Mouse (Mus musculus) heart, embryonic 12.5 days (tissue): ENCODE results near the gene Plgrkt. TPM values are rescaled to one million over a fixed set of nuclear protein-coding genes. Genes with fewer than 3 reads are reported as not detected.
A peak's percentile ranks its signal among the peaks of the same experiment; 100 is the strongest.
"Not testable (repeated sequence)": the region's sequence is repeated elsewhere in the genome, so short reads cannot be mapped to it uniquely, and the experiment has no call there.

Experiments used
- ATAC-seq: fragments of 200-750 bp; cut with Nextera tagmentation; 2 replicates; pipeline ENCODE4 v1.8.0; 2017; ENCODE audit warnings: moderate TSS enrichment, moderate library complexity; ENCODE audit not compliant: insufficient number of reproducible peaks, low FRiP score
- H3K27ac ChIP-seq: fragments of 300-500 bp; sonication (generic); 2 replicates; pipeline ENCODE4 v1.5.1; 2016; ENCODE audit warnings: mild to moderate bottlenecking, moderate library complexity; ENCODE audit not compliant: poor library complexity, severe bottlenecking
- H3K27me3 ChIP-seq: fragments of 300-500 bp; sonication (generic); replicated peaks from 2 replicates; pipeline ENCODE4 v1.6.1; 2016; ENCODE audit warnings: mild to moderate bottlenecking, moderate library complexity
- H3K36me3 ChIP-seq: fragments of 300-500 bp; sonication (generic); 2 replicates; pipeline ENCODE4 v1.6.1; 2016; ENCODE audit warnings: mild to moderate bottlenecking, moderate library complexity
- H3K4me1 ChIP-seq: fragments of 300-500 bp; sonication (generic); replicated peaks from 2 replicates; pipeline ENCODE4 v1.6.1; 2016; ENCODE audit warnings: mild to moderate bottlenecking
- H3K4me2 ChIP-seq: fragments of 300-500 bp; sonication (generic); 2 replicates; pipeline ENCODE4 v1.6.1; 2016; ENCODE audit warnings: mild to moderate bottlenecking, moderate library complexity
- H3K4me3 ChIP-seq: fragments of 300-500 bp; sonication (generic); 2 replicates; pipeline ENCODE4 v1.5.1; 2016; ENCODE audit warnings: mild to moderate bottlenecking
- H3K9ac ChIP-seq: fragments of 300-500 bp; sonication (generic); 2 replicates; pipeline ENCODE4 v1.6.1; 2016; ENCODE audit warnings: mild to moderate bottlenecking, moderate library complexity
- H3K9me3 ChIP-seq: fragments of 300-500 bp; sonication (generic); replicated peaks from 2 replicates; pipeline ENCODE4 v1.6.1; 2016; ENCODE audit warnings: mild to moderate bottlenecking, moderate library complexity
- WGBS: fragments of 180-500 bp; shearing (Covaris S2); methylation state at CpG from one replicate; pipeline ENCODE4 v1.1.7; 2016; 5-methylcytosine and 5-hydroxymethylcytosine counted together
- polyA plus RNA-seq: library from polyadenylated mRNA; unstranded; fragments of >200 nt; fragmentation: Nextera tagmentation; extraction: Ambion mirVana; gene quantifications from 2 replicates; pipeline ENCODE4 v1.2.1, GENCODE M21; 2016

Gene Plgrkt
- polyA plus RNA-seq = 41.1 and 43.5 TPM in 2 replicates

DNA sequence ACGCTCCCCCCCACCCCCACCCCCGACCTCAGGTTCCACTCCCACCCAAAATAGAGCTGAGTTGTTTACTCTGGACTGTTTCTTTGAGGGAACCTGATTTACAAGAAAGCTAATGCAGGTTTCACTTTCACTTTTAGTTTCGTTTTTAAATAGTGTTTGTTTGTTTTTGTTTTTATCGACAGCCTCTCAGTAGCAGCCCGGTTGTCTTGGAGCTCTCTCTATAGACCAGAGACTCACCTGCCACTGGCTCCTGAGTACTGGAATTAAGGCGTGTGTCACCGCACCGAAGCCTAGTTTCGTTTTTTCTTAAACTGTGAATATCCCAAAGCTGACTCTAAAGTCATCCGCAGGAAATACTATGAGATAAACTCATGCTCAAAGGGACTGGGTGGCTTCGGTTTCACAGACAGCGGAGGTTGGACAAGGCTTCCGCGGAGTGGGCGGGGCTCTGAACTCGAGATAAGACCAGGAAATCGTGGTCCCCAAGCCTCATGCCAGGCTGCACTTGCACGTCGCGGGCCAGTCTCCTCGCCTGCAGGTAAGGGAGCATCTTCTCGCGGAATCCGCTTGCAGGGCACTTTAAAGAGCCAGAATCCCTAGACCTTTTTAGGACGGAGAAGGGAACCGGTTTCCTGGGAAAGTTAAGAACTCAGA is at the start of gene Plgrkt, which contains the start of gene Cd274:
Plgrkt (minus strand) TSS at position 422 of the 654 bp plus-strand sequence.
Cd274 (plus strand) TSS at position 487 of the 654 bp plus-strand sequence.
- Histone ChIP-seq H3K4me3 (peak within 1 kb of the TSS; percentile 60), H3K9ac (peak within 1 kb of the TSS; percentile 71), H3K36me3 (no peaks in the 10 kb centered on the region), H3K4me2 (peak within 1 kb of the TSS; percentile 93), H3K27me3 (0 out of 2 replicates have a peak, but pooled peaks cover 4% of the 10 kb centered on the region), H3K9me3 (no peaks in the 10 kb centered on the region), H3K4me1 (peaks cover 6% of the 10 kb centered on the region; the same call in 1 of the 2 replicates), H3K27ac (0 out of 2 replicates have a peak within 1 kb of the TSS, but pooled peaks have one; percentile 21)
- peak; percentile 89 for ATAC-seq
- 2% methylated on average over 26 of the region's 26 CpGs for WGBS

DNA sequence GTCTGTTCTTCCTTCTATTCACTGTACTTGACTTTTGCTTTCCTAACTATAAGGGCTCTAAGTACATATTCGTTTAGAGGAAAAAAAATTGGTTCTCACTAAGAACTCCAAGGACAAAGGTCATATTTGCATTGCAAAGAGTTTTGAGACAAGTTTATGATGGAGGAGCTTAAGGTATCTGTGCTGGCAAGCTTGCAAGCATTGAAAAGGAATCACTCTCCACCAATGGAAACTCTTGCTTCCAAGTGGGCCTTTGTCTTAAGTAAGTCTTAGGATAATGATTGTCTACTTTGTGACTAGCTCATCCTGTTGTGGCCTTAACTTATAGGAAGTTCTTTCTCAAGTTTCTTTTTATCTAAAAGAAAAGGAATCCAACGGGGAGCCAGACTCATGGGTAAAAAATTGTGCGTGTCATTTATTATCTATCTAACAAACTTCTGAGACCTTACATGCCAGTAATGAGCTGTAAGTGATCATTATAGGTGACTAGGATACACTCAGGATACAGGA is 49.3 kb upstream of the Plgrkt start:
- Histone ChIP-seq H3K27ac (no peak overlapping the region), H3K4me3 (no peak overlapping the region), H3K9ac (no peak overlapping the region), H3K4me1 (peaks cover 14% of the 10 kb centered on the region), H3K27me3 (no peaks in the 10 kb centered on the region), H3K4me2 (no peak overlapping the region), H3K9me3 (no peaks in the 10 kb centered on the region), H3K36me3 (no peaks in the 10 kb centered on the region)
- ATAC-seq = no peak
- 59% methylated on average over 3 of the region's 3 CpGs for WGBS

DNA sequence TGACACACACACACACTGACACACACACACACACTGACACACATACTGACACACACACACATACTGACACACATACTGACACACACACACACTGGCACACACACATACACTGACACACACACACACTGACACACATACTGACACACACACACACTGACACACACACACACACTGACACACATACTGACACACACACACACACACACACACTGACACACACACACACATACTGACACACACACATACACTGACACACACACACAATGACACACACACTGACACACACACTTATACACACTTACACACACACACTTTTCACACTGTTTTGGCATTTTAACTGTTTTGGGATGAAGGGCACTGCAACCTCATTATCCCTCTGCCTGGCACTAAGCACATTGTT is 47.7 kb upstream of the Plgrkt start:
- not testable (repeated sequence) for H3K9me3 ChIP-seq, H3K4me3 ChIP-seq, H3K27me3 ChIP-seq, H3K27ac ChIP-seq, ATAC-seq, H3K9ac ChIP-seq, H3K4me2 ChIP-seq, H3K36me3 ChIP-seq
- peaks cover 14% of the 10 kb centered on the region for H3K4me1 ChIP-seq

DNA sequence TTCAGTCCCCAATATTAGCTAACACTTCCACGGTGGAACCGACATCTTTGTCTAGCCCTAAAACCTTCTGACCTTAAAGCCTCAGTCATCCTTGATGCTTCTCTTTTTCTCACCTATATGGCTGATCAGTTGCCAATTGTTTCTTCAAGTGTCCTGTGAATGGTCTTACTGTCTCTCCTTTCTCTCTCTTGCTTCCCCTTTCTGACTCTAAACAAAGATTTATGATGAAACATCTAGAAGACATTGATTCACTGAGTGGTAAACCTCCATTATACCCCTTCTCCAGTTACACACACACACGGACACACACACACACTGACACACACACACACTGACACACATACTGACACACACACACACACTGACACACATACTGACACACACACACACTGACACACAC is 47.3 kb upstream of the Plgrkt start:
- 0 out of 2 replicates have a peak, but pooled peaks cover 3% of the 10 kb centered on the region for H3K27me3 ChIP-seq
- H3K36me3 ChIP-seq = no peaks in the 10 kb centered on the region
- WGBS = 78% methylated on average over 3 of the region's 3 CpGs
- H3K4me3 ChIP-seq = no peak overlapping the region
- H3K4me1 ChIP-seq = peaks cover 14% of the 10 kb centered on the region
- H3K9ac ChIP-seq = no peak overlapping the region
- no peak for ATAC-seq
- no peak overlapping the region for H3K27ac ChIP-seq
- H3K4me2 ChIP-seq = no peak overlapping the region
- H3K9me3 ChIP-seq = no peaks in the 10 kb centered on the region

DNA sequence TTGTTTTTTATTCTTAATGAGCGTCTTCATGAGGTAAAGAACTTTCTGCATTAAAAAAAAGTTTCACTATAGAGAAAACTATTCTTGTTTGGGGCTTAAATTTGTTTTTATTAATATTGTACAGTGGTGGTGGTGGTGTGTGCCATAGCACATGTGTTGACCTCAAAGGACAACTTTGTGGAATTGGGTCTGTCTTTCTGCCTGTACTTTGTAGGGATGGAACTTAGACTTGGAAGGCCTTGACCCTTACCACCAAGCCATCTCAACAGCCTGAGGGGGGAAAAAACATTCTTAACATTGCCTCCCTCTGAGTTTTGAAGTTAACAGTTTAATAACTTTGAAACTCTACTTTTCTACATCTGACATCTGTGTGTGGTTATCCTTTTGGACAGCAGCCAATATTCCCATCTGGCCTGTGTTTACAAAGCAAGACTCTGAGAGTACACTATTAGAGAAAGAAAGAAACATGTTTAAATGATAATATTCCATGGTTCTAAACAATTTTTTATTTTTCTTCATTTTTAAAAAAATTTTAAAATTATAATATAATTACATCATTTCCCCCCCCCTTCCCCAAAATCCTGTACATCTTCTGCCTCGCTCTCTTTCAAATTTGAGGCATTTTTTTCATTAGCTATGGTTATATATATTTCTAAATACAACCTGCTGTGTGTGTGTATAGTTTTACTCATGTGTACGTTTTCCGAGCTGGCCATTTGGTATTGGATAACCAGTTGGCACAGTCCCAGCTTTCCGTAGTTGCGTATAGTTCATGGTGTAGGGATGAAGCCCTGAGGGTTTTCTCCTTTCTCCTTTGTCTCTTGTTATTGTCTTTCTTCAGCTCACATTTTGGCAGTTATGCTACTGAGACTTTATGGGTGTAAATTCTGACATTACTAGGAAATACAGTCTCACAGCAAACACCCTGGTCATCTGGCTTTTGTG is 45.6 kb upstream of the Plgrkt start:
- H3K36me3 ChIP-seq = no peaks in the 10 kb centered on the region
- ATAC-seq = no peak
- no peak overlapping the region for H3K9ac ChIP-seq
- no peak overlapping the region for H3K27ac ChIP-seq
- H3K4me3 ChIP-seq = no peak overlapping the region
- H3K4me2 ChIP-seq = no peak overlapping the region
- 78% methylated on average over 6 of the region's 6 CpGs for WGBS
- no peaks in the 10 kb centered on the region for H3K9me3 ChIP-seq
- 0 out of 2 replicates have a peak, but pooled peaks cover 3% of the 10 kb centered on the region for H3K4me1 ChIP-seq
- 0 out of 2 replicates have a peak, but pooled peaks cover 3% of the 10 kb centered on the region for H3K27me3 ChIP-seq

DNA sequence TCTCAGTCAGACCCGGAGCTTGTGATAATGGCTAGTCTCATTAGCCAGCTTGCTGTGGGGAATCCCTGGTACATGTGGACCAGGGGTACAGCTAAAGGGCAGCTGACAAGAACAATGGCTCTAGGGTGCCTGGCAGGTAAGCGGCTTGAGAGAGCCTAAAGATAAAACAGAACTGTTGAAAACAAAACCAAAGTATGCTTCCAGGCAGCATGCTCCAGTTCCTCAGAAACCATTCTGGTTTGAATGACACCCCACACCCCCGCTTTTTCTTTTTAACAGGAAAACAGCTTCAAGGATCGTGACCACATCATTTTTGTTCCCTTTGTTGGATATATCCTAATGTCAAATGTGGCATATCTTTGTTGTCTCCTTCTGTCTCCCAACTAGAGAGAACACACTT is 43.4 kb upstream of the Plgrkt start, which contains the start of gene Pdcd1lg2:
Pdcd1lg2 (plus strand) TSS at position 301 of the 400 bp plus-strand sequence.
- Histone ChIP-seq H3K4me1 (no peaks in the 10 kb centered on the region), H3K27me3 (0 out of 2 replicates have a peak, but pooled peaks cover 3% of the 10 kb centered on the region), H3K4me3 (no peak within 1 kb of the TSS), H3K27ac (no peak within 1 kb of the TSS), H3K9me3 (no peaks in the 10 kb centered on the region), H3K9ac (no peak within 1 kb of the TSS), H3K36me3 (no peaks in the 10 kb centered on the region), H3K4me2 (no peak within 1 kb of the TSS)
- WGBS = 79% methylated on average over 4 of the region's 4 CpGs
- ATAC-seq = no peak

DNA sequence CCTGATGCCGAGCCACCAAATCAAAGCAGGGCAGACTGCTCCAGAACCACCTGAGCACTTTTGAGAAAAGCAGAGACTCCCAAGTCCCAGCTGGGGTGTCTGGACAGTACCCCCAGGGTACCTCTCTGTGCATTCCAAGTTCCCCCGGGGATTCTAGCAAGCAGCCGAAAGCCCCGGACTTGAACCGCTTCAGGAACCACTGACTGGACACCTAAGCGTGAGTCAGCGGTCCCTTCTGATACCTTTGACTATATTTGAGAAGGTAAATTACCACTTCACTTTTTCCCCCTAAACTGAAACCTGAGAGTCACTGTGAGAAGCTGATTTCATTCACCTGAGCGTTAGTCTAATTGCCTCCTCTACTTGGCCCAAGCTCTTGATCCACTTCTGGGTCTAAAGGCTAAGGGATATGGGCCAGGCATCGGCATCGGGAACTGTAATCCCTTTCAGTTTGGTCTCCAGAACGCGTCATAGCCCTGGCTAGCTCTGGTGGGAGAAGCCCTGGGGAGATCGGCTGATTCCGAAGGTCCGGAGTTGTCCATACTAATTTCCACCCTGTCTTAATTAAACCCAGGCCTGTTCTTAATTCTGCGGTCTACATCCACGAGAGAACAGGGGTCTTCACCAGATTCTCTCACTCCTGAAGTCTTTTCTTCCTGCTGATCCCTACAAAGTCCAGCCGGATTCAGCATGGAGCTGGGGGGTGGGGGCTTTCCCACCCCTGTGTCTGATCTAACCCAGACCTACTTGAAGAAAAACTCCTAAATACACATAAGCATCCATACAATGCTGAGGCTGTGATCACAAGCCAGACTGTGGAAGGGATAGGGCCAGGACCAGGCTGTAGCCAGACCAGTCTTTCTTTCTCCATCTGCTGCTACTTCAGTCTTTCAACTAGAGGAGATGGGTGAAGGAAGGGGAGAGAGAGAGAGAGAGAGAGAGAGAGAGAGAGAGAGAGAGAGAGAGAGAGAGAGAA is 39.1 kb upstream of the Plgrkt start:
- no peak for ATAC-seq
- H3K4me2 ChIP-seq = no peak overlapping the region
- 80% methylated on average over 18 of the region's 18 CpGs for WGBS

DNA sequence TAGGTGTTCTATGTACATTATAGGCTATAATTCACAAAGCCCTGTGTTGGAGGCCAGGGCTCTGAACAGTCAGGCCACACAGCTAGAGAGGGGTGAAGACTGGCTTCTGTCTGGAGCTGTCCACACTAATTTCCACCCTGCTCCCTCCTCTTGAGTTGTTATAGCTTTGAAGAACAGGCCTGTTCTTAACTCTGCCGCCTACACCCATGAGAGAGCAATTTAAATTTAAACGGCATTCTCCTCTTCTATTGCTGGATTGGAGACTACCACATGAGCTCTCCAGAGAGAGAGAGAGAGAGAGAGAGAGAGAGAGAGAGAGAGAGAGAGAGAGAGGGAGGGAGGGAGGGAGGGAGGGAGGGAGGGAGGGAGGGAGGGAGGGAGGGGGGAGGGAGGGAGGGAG is 38.2 kb upstream of the Plgrkt start:
- Histone ChIP-seq H3K9ac (no peak overlapping the region), H3K27ac (no peak overlapping the region), H3K4me1 (0 out of 2 replicates have a peak, but pooled peaks cover 5% of the 10 kb centered on the region), H3K9me3 (no peaks in the 10 kb centered on the region), H3K4me3 (no peak overlapping the region), H3K4me2 (no peak overlapping the region), H3K27me3 (0 out of 2 replicates have a peak, but pooled peaks cover 3% of the 10 kb centered on the region), H3K36me3 (no peaks in the 10 kb centered on the region)
- no peak for ATAC-seq
- 33% methylated on average over 2 of the region's 2 CpGs for WGBS

More for the DNA sequence above, 39.1 kb upstream of the Plgrkt start:
- H3K27me3 ChIP-seq = 0 out of 2 replicates have a peak, but pooled peaks cover 3% of the 10 kb centered on the region
- no peaks in the 10 kb centered on the region for H3K9me3 ChIP-seq
- 0 out of 2 replicates have a peak, but pooled peaks cover 5% of the 10 kb centered on the region for H3K4me1 ChIP-seq
- H3K36me3 ChIP-seq = no peaks in the 10 kb centered on the region
- H3K4me3 ChIP-seq = no peak overlapping the region
- H3K9ac ChIP-seq = no peak overlapping the region
- no peak overlapping the region for H3K27ac ChIP-seq

DNA sequence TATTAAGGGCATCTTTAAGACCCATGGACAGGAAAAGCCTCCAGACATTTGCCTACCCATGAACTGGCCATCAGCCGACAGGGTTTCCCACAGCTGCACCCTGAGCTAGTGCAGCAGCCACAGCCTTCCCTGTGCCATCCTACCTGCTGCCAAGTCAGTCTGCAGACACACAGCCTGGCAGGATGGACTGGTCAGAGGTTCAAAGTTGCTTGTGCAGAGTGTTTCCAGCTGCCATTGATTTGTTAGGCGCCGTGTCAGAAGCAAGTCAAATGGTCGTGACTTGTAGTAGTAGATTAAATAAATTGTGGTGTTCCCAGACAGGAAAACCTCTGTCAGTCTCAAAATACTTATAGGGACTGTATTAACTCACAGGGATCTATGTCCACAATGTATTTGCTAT is 36.1 kb upstream of the Plgrkt start:
- no peak overlapping the region for H3K4me3 ChIP-seq
- no peaks in the 10 kb centered on the region for H3K9me3 ChIP-seq
- no peaks in the 10 kb centered on the region for H3K36me3 ChIP-seq
- no peak overlapping the region for H3K9ac ChIP-seq
- no peak for ATAC-seq
- H3K27me3 ChIP-seq = no peaks in the 10 kb centered on the region
- H3K27ac ChIP-seq = no peak overlapping the region
- H3K4me1 ChIP-seq = 0 out of 2 replicates have a peak, but pooled peaks cover 5% of the 10 kb centered on the region
- H3K4me2 ChIP-seq = no peak overlapping the region
- 78% methylated on average over 4 of the region's 4 CpGs for WGBS

DNA sequence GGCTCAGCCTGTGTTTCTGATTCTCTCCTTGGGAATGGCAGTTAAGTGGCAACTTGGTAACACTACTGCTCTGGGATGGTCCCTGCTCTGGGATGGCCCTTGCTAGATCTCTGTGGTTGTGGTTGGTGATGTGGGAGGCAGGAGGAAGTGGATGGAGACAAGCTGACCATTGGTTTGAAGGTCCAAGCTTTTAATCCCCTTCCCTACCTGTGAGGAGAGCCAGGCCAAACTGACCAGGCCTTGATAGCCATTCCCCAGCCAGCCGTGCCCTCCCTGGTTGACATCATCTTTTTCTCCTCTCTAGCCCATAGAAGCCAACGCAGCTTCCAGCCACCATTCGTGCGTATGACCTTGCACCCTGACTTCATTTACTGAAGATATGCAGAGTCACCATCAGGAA is 35.4 kb upstream of the Plgrkt start:
- Histone ChIP-seq H3K4me2 (no peak overlapping the region), H3K9me3 (no peaks in the 10 kb centered on the region), H3K4me3 (no peak overlapping the region), H3K9ac (no peak overlapping the region), H3K36me3 (no peaks in the 10 kb centered on the region), H3K27ac (no peak overlapping the region), H3K27me3 (no peaks in the 10 kb centered on the region), H3K4me1 (0 out of 2 replicates have a peak, but pooled peaks cover 5% of the 10 kb centered on the region)
- 92% methylated on average over 4 of the region's 4 CpGs for WGBS
- ATAC-seq = no peak
